Mouse (Mus musculus) small intestine, adult 2 months (tissue): Measurements from ENCODE around the gene Mcu.

Experiments used
- CTCF ChIP-seq: fragments of 200-500 bp; IDR thresholded peaks from 2 replicates; pipeline ENCODE4 v1.5.1; 2012; ENCODE audit warnings: low read depth, mild to moderate bottlenecking, control low read depth, inconsistent platforms, low read length, moderate library complexity, mixed read lengths; ENCODE audit not compliant: insufficient replicate concordance, insufficient read length; ENCODE audit errors: extremely low read depth
- POLR2A ChIP-seq: fragments of 200-500 bp; IDR thresholded peaks from 2 replicates; pipeline ENCODE4 v1.6.1; 2012; ENCODE audit warnings: low read depth, mild to moderate bottlenecking, control low read depth, inconsistent platforms, low read length, moderate library complexity

GRCm38 (mm10) chr10:59586821-59587220, 29.7 kb downstream of the Mcu start:
- TF ChIP-seq POLR2A, result no peak
- TF ChIP-seq CTCF, result no peak
